Mouse (Mus musculus) heart, adult 2 months (tissue): ENCODE measurements around the gene Abi1. TPM values are rescaled to one million over a fixed set of nuclear protein-coding genes. Genes with fewer than 3 reads are reported as not detected.
"Not testable (repeated sequence)": the region's sequence is repeated elsewhere in the genome, so short reads cannot be mapped to it uniquely, and the experiment has no call there.

Experiments used
- DNase-seq, 2 experiments: peaks; one replicate each; pipeline ENCODE4 v3.0.0; 2021
- H3K27ac ChIP-seq: fragments of 200-600 bp; 2 replicates; pipeline ENCODE4 v1.8.1; 2022
- H3K27me3 ChIP-seq: fragments of 200-500 bp; 2 replicates; pipeline ENCODE4 v1.6.1; 2012; ENCODE audit warnings: mild to moderate bottlenecking, low read length, inconsistent platforms, mixed read lengths; ENCODE audit not compliant: control insufficient read depth, insufficient read depth
- H3K36me3 ChIP-seq: fragments of 200-500 bp; 2 replicates; pipeline ENCODE4 v1.6.1; 2012; ENCODE audit warnings: low read length, inconsistent platforms; ENCODE audit not compliant: control insufficient read depth, insufficient read depth
- H3K4me1 ChIP-seq: fragments of 200-500 bp; 2 replicates; pipeline ENCODE4 v1.6.1; 2011; ENCODE audit warnings: low read length; ENCODE audit not compliant: control insufficient read depth, insufficient read depth
- H3K4me3 ChIP-seq: fragments of 200-600 bp; 2 replicates; pipeline ENCODE4 v1.8.1; 2022
- H3K79me2 ChIP-seq: fragments of 200-500 bp; replicated peaks from 2 replicates; pipeline ENCODE4 v1.6.1; 2012; ENCODE audit warnings: mild to moderate bottlenecking, inconsistent platforms, low read length, moderate library complexity, mixed read lengths; ENCODE audit not compliant: control insufficient read depth, insufficient read depth
- H3K9ac ChIP-seq: fragments of 200-500 bp; 2 replicates; pipeline ENCODE4 v1.6.1; 2012; ENCODE audit warnings: low read depth, mild to moderate bottlenecking, control low read depth, inconsistent platforms, low read length, mixed read lengths
- CTCF ChIP-seq: fragments of 200-600 bp; IDR thresholded peaks from 2 replicates; pipeline ENCODE4 v1.8.1; 2022; ENCODE audit warnings: antibody characterized with exemption, mild to moderate bottlenecking, moderate library complexity
- EP300 ChIP-seq: fragments of 200-500 bp; IDR thresholded peaks from 2 replicates; pipeline ENCODE4 v1.6.1; 2011; ENCODE audit warnings: low read depth, low read length, control low read depth; ENCODE audit not compliant: insufficient read depth
- POLR2A ChIP-seq: fragments of 200-500 bp; IDR thresholded peaks from 2 replicates; pipeline ENCODE4 v1.6.1; 2011; ENCODE audit warnings: mild to moderate bottlenecking, low read depth, low read length, control low read depth; ENCODE audit not compliant: insufficient read depth
- WGBS: fragments of 180-500 bp; shearing (Covaris S2); methylation state at CpG from one replicate; pipeline ENCODE4 v1.1.7; 2018; 5-methylcytosine and 5-hydroxymethylcytosine counted together
- intact Hi-C: fragments of 180-260 bp; cut with DNase I; formaldehyde crosslinking; loops from one replicate; pipeline ENCODE4 v1.15.1; 2025
- polyA plus RNA-seq: library from polyadenylated mRNA; depleted of rRNA; stranded (reverse); fragments of >200 nt; gene quantifications from 2 replicates; pipeline ENCODE4 v1.2.3, GENCODE M21; 2012
- total RNA-seq, 2 experiments: library from RNA; stranded (reverse); gene quantifications; 2 replicates each; pipeline ENCODE4 v1.2.3; 2021

Gene Abi1
- total and polyA plus RNA-seq, 3 experiments = 20.9 to 32.6 (median 23.5) TPM

GRCm38 (mm10) chr2:23023714-23024282, 16.2 kb downstream of the Abi1 start:
- intact Hi-C loops = no loop called here
- Histone ChIP-seq H3K4me3 (no peak overlapping the region), H3K27me3 (no peaks in the 10 kb centered on the region), H3K36me3 (peaks cover 27% of the 10 kb centered on the region), H3K27ac (no peak overlapping the region), H3K4me1 (peaks cover 17% of the 10 kb centered on the region), H3K79me2 (peaks cover 17% of the 10 kb centered on the region), H3K9ac (no peak overlapping the region)
- 76% methylated on average over 4 of the region's 4 CpGs for WGBS
- no peak for DNase-seq
- TF ChIP-seq POLR2A = no peak
- TF ChIP-seq EP300 = no peak
- TF ChIP-seq CTCF = no peak

- Histone ChIP-seq H3K4me3 (no peak overlapping the region), H3K4me1 (peaks cover 17% of the 10 kb centered on the region), H3K79me2 (peaks cover 16% of the 10 kb centered on the region), H3K36me3 (peaks cover 24% of the 10 kb centered on the region), H3K27ac (no peak overlapping the region), H3K9ac (no peak overlapping the region), H3K27me3 (no peaks in the 10 kb centered on the region)
- no peak for TF ChIP-seq POLR2A
- TF ChIP-seq EP300 = no peak
- TF ChIP-seq CTCF = no peak
- intact Hi-C loops = no loop called here
- DNase-seq = no peak
- 85% methylated on average over 3 of the region's 3 CpGs for WGBS
Observed at GRCm38 (mm10) chr2:23023023-23023422, 17.0 kb downstream of the Abi1 start.

GRCm38 (mm10) chr2:23021721-23022120, 18.3 kb downstream of the Abi1 start:
- Histone ChIP-seq H3K4me1 (peaks cover 17% of the 10 kb centered on the region), H3K4me3 (no peak overlapping the region), H3K79me2 (peaks cover 18% of the 10 kb centered on the region), H3K9ac (no peak overlapping the region), H3K36me3 (peaks cover 22% of the 10 kb centered on the region), H3K27ac (peak overlapping the region; percentile 61), H3K27me3 (no peaks in the 10 kb centered on the region)
- peak; percentile 52 to 69 for DNase-seq
- 0 out of 2 replicates have a peak, but pooled peaks have one; percentile 22 for TF ChIP-seq EP300
- TF ChIP-seq CTCF = no peak
- no peak for TF ChIP-seq POLR2A
- WGBS = 3% methylated on average over 4 of the region's 4 CpGs
- intact Hi-C loops = no loop called here

- Histone ChIP-seq H3K27me3 (no peaks in the 10 kb centered on the region), H3K4me3 (no peak overlapping the region), H3K4me1 (peaks cover 14% of the 10 kb centered on the region), H3K9ac (no peak overlapping the region), H3K36me3 (peaks cover 22% of the 10 kb centered on the region), H3K27ac (peak overlapping the region; percentile 61), H3K79me2 (peaks cover 15% of the 10 kb centered on the region)
- DNase-seq = no peak
- 70% methylated on average over 4 of the region's 4 CpGs for WGBS
- TF ChIP-seq CTCF = no peak
- intact Hi-C loops = no loop called here
Observed at GRCm38 (mm10) chr2:23021320-23021719, 18.7 kb downstream of the Abi1 start.

- Histone ChIP-seq H3K9ac (no peak overlapping the region), H3K27ac (no peak overlapping the region), H3K4me1 (peaks cover 17% of the 10 kb centered on the region), H3K27me3 (no peaks in the 10 kb centered on the region), H3K79me2 (peaks cover 12% of the 10 kb centered on the region), H3K4me3 (no peak overlapping the region), H3K36me3 (peaks cover 24% of the 10 kb centered on the region)
- WGBS = 65% methylated on average over 2 of the region's 2 CpGs
- TF ChIP-seq CTCF = no peak
- TF ChIP-seq POLR2A = no peak
- no peak for TF ChIP-seq EP300
- DNase-seq = no peak
- intact Hi-C loops = no loop called here
Observed at GRCm38 (mm10) chr2:23019170-23019569, 20.9 kb downstream of the Abi1 start.

GRCm38 (mm10) chr2:23016121-23016520, 23.9 kb downstream of the Abi1 start:
- no peak overlapping the region for H3K27ac ChIP-seq
- H3K36me3 ChIP-seq = peaks cover 7% of the 10 kb centered on the region
- no peak for DNase-seq
- H3K4me3 ChIP-seq = no peak overlapping the region
- H3K27me3 ChIP-seq = no peaks in the 10 kb centered on the region
- no peak for TF ChIP-seq EP300
- TF ChIP-seq POLR2A = no peak
- no peak for TF ChIP-seq CTCF
- peaks cover 9% of the 10 kb centered on the region for H3K79me2 ChIP-seq
- WGBS = 47% methylated on average over 3 of the region's 3 CpGs
- intact Hi-C loops = no loop called here
- peaks cover 6% of the 10 kb centered on the region for H3K4me1 ChIP-seq
- no peak overlapping the region for H3K9ac ChIP-seq

GRCm38 (mm10) chr2:23015335-23015734, 24.7 kb downstream of the Abi1 start:
- no peak for TF ChIP-seq EP300
- no peak for TF ChIP-seq CTCF
- TF ChIP-seq POLR2A = no peak
- no peak overlapping the region for H3K27ac ChIP-seq
- peaks cover 4% of the 10 kb centered on the region for H3K4me1 ChIP-seq
- peaks cover 9% of the 10 kb centered on the region for H3K79me2 ChIP-seq
- intact Hi-C loops = no loop called here
- WGBS = 49% methylated on average over 18 of the region's 18 CpGs
- DNase-seq = no peak
- H3K36me3 ChIP-seq = peaks cover 6% of the 10 kb centered on the region
- H3K27me3 ChIP-seq = no peaks in the 10 kb centered on the region
- H3K9ac ChIP-seq = no peak overlapping the region
- no peak overlapping the region for H3K4me3 ChIP-seq

GRCm38 (mm10) chr2:23014935-23015334, 25.1 kb downstream of the Abi1 start:
- intact Hi-C loops, H3K4me3 ChIP-seq, H3K79me2 ChIP-seq, H3K27me3 ChIP-seq, H3K9ac ChIP-seq, H3K4me1 ChIP-seq, H3K36me3 ChIP-seq, DNase-seq, H3K27ac ChIP-seq: not testable (repeated sequence)
- WGBS = 51% methylated on average over 3 of the region's 3 CpGs
